Mouse (Mus musculus): ENCODE results near the gene Clmn.
A peak's percentile ranks its signal among the peaks of the same experiment; 100 is the strongest.
"Not testable (repeated sequence)": the region's sequence is repeated elsewhere in the genome, so short reads cannot be mapped to it uniquely, and the experiment has no call there.

Clmn gene

DNA sequence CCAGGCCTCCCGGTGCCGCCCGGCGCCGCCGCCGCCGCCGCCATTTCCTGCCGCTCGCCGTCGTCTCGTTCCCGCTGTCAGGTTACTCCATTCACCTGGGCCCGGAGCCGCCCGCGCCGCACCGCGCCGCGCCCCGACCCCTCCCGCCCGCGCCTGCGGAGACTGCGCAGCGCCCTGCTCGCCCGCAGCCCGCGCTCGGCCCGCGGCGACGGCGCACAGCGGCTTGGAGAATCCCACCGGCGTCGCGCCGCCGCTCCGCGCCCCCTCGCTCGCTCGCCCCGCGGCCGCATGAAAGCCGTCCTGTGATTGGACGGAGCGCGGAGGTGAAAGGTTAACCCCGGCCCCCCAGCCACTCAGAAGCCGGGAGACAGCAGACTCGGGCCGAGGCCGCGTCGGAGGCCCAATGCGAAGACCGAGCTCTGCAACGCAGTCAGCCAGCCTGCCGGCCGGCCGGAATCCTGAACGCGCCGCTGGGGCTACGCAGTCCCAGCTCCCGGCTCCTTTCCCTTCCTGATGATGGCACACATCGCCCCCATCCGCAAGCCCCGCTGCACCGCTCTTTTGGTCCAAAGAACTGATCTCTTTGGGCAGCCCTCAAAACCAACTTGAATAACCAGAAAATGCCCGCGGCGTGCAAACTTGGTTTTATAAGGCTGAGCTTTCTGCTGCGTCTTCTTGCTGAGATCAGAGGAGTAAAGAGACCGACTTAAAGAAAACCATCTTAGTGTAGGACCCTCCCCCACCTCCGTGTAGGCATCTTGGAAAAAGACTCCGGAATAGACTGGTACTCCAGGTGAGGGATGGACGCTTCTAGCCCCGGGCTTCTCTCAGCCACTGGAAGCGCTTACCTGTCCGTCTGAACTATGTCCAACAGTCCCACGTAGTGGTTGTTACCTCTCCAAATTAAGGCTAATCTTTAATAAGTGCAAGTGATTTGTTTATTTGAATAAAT lies 112.8 kb downstream of the Clmn start, which contains the start of gene Dicer1:
Dicer1 (minus strand) TSS at position 139 of the 952 bp plus-strand sequence.
- peak; percentile 98 for DNase-seq (ENCODE audit: low spot score)

DNA sequence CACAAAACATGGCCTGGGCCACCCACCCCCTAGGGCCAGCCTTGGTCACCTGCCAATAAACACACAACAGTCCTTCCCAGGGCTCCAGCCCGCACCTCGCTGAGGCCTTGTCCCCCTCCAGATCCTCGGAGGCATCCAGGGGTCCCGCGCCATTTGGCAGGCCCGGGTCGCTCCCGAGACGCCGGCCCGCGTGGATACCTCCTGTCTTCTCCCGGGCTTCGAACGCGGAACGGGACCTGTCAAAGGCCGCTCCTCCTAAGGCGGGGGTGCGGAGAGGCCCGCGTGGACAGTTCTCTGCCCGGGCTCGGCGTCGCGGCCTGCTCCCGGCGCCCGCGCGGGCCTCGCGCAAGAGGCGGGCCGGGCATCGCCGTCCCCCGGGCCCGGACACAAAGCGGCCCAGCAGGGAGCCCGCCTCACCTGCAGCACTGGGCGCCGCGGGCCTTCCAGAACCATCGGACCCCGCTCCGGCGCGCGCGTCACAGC lies 113.5 kb downstream of the Clmn start:
- peak; percentile 39 for DNase-seq (ENCODE audit: low spot score)

DNA sequence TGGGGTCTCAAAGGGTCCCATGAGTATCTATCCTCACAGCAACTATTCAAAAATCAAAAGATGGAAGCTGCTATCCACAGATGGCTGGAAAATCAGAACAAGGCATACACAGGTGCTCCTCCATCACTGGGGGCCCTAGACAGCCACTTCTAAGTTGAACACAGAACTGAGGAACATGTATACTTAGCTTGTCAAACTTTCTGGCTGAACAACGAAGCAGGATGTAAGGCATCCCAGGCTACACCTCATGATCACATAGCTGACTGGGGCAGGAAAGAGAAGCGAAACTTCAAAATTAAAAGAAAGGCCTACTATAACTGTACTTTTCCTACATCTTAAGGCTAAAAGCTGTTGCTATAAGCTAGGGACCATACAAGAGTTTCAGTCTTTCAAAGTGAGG lies 115.9 kb downstream of the Clmn start:
- DNase-seq (ENCODE audit: low spot score): no peak

DNA sequence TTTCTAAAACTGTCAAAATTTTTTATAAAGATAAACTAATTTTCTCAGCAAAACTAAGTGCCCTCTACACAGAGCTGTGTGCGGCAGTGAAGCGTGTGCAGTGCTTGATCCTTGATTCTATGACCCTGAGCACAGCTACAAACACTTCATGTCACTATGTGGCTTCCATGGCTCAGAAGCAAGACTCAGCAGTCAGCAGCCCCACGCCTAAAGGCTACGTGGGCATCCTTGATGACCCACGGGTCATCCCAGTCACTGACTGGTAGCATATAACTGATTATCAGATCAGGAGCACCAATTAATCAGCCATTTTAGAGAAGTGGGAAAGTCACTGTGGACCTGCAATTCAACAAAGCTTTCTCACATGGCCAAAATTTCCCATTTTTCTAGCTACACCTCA lies 117.6 kb downstream of the Clmn start:
- no peak for DNase-seq (ENCODE audit: low spot score)

DNA sequence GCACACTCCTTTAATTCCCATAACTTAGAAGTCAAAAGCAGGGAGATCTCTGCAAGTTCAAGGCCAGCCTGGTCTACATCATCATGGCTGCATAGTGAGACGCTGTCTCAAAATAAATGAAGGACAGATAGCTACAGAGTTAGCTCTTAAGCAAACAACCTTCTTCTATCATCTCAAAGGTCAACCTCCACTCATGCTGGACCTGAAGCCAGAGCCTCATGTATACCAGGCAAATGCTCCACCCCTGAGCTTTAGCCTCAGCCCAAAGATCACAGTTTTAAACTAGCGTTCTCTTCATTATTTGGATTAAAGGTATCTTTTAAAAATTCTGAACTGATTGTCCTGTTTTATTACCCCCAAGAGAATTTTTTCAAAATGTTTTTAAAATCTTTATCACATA lies 118.3 kb downstream of the Clmn start:
- DNase-seq (ENCODE audit: low spot score): no peak

DNA sequence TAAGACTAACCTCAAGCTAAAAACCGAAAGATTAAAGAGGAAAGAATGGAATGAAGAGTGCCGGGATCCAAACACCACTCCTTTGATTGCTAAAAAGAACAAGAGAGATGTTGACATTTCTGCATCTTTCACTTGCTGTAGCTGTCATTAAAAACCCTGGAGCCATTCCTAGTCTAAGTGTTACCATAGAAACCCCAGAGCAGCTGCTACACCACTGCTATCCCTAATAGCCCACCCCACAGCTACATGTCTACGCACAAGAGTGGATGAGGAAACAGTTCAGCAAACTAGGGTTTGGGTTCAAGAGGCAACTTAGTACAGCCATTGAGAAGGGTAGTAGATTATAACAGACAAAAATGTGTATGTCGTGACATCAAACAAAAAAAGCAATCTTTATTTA lies 121.2 kb downstream of the Clmn start:
- DNase-seq (ENCODE audit: low spot score): no peak

DNA sequence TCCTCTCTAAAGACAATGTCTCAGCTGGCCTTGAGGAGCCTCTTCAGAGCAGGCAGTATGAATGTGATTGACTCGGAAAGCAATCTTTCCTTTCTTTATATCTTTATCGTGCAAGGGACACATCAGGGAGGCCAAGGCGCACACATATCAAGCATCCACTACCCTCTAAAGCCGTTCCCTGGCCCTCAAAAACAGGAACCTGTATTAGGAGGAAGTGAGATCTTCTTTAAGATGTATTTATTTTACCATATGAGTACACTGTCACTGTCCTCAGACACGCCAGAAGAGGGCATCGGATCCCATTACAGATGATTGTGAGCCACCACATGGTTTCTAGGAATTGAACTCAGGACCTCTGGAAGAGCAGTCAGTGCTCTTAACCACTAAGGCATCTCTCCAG lies 122.6 kb downstream of the Clmn start:
- no peak for DNase-seq (ENCODE audit: low spot score)

DNA sequence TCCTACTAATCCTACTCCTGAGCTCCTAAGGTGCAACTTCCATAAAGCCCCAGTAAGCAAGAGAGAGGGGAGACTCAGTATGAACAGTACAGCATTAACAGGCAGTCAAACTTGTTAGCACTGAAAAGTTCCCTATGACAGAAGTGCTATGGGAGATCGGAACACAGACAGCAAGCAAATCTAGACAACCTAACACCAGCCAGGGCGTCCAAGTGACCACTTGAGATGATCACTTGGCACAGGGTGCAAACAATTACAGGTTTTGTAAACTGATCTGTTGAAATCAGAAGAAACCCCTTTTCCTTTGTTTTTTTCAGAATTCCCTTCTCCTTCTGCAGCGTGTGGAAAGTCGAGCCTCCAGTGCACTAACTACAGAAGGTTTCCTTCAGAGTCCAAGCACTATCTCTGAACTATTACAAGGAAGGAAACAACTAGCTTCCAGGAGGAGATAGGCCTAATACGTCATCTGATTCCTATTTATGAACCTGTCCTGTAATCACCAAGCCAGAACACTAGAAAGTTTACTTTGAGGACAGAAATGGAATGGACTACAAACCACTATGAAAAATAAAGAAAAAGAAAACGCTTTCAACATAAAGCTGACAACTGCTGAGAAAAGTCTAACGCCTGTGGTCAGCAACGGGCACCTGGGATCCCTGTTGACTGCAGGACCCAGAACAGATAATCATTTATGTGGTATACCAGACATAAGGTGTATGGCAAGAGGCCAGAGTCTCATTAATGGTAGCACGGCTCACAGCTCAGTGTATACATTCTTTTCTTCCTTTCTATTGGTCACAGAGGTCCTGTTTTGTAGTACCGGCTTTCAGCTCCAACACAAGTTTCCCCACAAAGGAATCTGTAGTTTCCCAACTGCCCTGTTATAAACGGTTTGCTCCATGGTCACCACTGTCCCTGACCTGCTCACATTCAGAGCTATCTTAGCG lies 123.8 kb downstream of the Clmn start:
- no peak for DNase-seq (ENCODE audit: low spot score)

DNA sequence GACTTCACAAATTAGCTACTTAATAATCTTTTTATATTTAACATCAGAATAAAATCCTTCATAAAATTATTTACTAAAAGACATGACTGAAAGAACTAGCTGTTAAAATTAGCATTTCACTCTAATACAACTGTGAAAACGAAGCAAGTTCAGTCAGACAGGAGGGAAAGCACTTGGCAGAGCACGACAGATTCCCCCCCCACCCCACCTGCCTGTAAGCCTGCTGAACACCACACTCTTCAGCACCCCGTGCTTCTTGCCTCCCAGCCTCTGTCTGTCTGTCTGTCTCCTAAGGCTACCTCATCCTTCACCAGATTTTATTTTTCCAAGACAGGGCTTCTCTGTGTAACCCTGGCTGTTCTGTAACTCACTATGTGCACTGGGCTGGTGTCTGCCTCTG lies 125.9 kb downstream of the Clmn start:
- DNase-seq (ENCODE audit: low spot score): no peak

DNA sequence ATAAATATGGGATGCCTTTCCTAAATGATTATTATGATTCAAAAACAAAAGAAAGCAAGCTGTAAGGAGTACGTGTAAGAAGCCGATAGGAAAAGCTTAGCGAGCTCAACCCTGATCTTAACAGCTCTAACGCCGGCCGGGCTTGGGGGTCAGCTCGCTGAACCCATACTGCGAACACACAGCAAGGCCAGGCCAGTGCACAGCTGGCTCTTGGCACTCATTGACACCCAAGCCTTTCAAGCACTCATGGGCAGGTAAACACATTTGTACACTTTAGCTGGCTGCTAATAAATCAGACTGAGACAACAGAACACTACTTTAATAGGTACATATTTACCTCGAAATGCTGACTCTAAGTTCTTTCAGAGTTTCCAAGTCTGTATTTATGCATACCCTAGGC lies 126.4 kb downstream of the Clmn start:
- no peak for DNase-seq (ENCODE audit: low spot score)

DNA sequence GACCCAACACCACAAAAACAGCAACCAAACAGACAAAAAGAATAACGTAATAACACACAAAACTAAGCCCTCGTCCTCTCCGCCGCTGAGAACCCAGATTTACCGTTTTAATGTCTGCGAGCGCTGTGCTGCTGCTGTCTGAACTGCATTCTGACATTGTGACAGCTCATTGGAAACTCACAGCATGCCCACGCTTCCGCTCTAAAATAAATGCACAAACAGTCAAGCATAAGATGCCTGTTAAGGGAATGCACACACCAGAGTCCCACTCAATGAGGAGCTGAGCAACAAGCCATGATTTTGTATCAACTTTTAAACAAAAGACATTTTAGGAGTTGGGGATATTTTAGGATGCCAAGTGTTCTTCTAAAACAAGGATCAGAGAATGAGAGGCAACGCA lies 127.2 kb downstream of the Clmn start:
- no peak for DNase-seq (ENCODE audit: low spot score)

DNA sequence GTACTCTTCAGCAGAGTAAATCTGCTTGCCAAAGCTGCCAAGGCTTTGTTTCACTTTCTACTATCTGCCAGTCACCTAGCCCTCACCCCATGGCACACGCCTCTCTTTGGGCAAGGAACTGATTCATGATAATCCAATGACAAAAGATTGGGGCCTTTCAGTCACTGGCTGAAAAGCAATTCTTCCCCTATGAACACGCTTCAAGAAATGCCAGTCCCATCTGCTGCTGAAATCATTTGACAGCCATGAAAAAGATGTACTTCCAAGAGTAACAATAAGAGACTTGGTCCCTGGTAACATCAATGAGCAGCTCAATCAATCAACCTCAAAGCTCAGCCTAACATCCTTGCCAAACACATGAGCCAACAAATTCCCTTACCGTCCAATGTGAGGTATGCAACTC lies 128.9 kb downstream of the Clmn start:
- DNase-seq (ENCODE audit: low spot score): no peak

DNA sequence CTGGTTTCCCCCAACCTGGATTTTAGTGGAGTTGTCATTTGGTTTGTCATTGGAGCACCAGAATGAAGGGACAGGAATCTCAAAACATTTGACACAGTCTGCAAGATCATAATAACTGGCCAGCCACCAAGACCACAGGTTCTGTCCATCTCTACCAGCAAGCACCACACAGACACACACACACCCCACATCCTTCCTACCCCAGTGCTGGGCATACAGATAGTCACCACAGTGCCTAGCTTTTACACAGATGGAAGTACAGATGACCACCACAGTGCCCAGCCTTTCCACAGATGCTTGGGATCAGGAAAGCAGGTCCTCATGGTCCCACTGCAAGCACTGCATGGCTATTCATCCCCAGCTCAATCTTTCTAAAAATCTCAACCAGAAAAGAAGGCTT lies 131.7 kb downstream of the Clmn start:
- DNase-seq (ENCODE audit: low spot score): no peak

DNA sequence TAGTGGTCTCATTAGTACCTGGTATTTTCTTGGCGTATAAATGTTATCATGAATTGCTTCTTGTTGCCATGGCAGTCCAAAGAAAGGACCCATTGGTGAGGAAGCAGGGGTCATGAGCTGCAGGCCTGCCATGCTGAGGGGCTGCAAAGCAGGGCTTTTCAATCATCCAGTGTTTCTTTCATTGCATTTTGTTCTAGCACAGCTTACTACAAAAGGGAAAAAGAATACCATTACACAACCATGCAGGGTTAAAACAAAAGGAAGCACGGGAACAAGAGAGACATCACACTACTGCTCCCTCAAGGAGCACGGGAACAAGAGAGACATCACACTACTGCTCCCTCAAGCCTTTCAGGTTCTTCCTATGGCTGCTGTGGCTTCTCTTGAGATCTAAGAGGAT lies 133.1 kb downstream of the Clmn start:
- DNase-seq (ENCODE audit: low spot score): no peak

DNA sequence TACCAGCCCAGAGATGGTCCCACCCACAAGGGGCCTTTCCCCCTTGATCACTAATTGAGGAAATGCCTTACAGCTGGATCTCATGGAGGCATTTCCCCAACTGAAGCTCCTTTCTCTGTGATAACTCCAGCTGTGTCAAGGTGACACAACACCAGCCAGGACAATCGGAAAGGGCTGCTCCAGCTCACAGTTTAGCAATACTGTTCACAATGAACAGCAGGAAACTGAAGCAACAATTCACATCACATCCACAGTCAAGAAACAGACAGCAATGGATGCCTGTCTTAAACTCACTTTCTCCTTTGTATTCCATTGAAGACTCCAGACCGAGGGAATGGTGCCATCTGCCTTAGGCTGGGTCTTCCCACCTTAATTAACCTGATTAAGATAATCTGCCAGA lies 138.4 kb downstream of the Clmn start:
- DNase-seq (ENCODE audit: low spot score): not testable (repeated sequence)

DNA sequence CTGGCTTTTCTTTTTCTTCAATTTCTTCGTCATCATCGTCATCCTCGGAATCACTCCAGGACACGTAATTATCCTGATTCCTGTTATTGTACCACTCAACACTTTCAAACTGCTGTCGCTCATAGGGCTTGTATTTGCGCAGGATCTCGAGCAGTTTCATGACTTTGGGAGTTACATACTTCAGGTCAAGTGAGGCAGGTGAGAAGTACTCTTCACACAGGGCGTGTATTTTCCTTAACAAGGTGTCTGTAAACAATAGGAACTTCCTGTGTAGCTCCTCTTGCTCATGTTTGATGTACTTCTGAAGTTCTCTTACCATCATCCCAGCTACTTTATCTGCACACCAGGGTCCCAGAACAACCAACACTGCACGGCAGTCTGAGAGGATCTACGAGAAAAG lies 142.8 kb downstream of the Clmn start:
- DNase-seq (ENCODE audit: low spot score): no peak

DNA sequence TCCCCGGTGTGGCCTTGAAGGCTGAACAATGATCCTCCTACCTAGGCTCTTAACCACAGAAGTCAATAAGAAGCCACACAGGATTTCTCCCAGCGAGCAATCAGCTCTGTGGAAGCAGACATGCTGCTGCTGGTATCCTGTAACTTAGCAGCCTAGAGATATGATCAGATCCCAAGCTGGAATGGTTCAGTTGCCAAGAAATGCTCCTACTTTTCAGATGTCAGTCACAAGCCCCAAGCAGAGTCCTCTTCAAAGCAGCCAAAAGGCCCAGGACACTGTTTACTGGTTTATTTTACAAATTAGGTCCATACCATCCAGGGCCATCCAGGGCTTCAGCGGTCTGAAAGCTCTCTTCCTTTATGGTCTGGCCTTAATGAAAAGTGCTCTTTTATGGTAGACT lies 143.9 kb downstream of the Clmn start:
- DNase-seq (ENCODE audit: low spot score): no peak

DNA sequence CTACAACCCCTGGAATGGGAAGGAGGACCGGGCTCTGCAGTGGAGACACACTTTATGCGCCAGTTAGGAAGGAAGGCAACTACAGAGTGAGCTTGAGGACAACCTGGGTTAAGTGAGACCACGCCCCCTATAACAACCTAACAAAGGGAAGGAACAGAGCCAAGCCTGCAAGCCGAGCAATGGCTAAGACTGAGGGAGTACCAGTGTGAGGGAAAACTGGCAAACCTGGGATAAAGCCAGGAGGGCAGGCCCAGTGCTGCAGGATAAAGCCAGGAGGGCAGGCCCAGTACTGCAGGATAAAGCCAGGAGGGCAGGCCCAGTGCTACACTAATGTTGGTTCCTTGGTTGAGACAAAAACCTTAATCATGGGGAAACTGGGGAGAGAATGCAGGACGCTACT lies 145.9 kb downstream of the Clmn start:
- DNase-seq (ENCODE audit: low spot score): peak; percentile 64

DNA sequence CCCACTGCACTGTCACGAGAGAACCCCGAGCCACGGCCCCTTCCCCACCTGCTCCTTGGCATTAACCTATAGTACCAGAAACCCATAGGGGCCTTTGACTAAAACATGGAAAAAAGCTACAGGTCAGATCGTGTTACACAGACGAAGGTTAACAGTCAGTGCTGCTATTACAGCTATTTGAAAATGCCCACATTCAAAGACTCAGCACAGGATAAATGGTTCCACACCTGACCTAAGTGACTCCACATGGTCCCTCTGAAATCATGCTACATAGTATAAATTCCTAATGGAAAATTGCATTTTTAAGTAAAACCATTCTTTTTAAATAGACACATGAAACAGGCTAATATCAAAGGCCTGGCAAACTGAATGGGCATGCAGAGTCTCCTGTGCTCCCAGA lies 148.5 kb downstream of the Clmn start:
- DNase-seq (ENCODE audit: low spot score): no peak

DNA sequence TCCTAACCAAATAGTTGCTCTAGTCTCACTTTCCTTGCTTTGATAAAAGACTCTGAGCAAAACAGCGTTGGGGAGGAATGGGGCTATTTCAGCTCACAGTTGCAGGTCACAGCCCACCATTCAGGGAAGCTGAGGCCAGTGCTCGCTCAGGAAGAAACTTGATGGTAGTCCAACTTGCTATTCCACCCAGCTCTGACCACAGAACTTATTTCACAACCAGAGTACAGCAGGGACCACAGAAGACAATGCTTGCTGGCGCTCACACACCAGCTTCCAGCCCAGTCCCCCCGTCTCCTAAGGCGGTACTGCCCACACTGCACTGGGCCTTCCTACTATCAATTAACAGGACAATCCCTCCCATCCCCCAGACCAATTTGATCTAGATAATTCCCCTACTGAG lies 149.4 kb downstream of the Clmn start:
- DNase-seq (ENCODE audit: low spot score): no peak
